13 mouse cellular contexts compared by ENCODE assay signal in genomic region chr14:67548750-67549149, GRCm38 (mm10).
DNase-seq lines count a peak whose midpoint lies in the region; ATAC-seq and TF ChIP-seq lines count a peak whose summit lies in the region.
"Had no signal": no experiment of that assay in that cellular context is flagged by ENCODE, and none has a peak within 500 bp of the region (broad histone marks: within the 10 kb centered on the region; RNA-seq: fewer than 3 reads in every experiment).

No protein-coding gene starts in this region.

- peak; percentile 4 for DNase-seq in kidney, adult 18-20 months
- DNase-seq in kidney, adult 9 months, result no peak
- DNase-seq in midbrain, postnatal 0 days (ENCODE audit: low spot score), result no peak
- DNase-seq in midbrain, embryonic 11.5 days (ENCODE audit: low spot score, missing footprints), result no peak
- peak; percentile 11 for DNase-seq in ES-E14 (ENCODE audit: low read depth, low spot score)
- DNase-seq in induced T-regulatory cell, adult 2 months (ENCODE audit: low read depth), result peak; percentile 5
- no peak for DNase-seq in adrenal gland, postnatal 36 days
- DNase-seq: adrenal gland, postnatal 10 days; cerebellum, adult 8-10 months; gastrocnemius, postnatal 36 days; liver, embryonic 13.5 days had no signal

- peak; percentile 47 for TF ChIP-seq CTCF in midbrain, postnatal 0 days (IDR thresholded peaks at IDR 0.05)

- in situ Hi-C loops in ES-E14 (cut with MboI; ENCODE audit: low sequenced_read_pairs in 2 of 2, unreplicated experiment in 2 of 2), result no loop called here

- WGBS in midbrain, postnatal 0 days, result 91% methylated on average over 6 of the region's 6 CpGs
- 82% methylated on average over 6 of the region's 6 CpGs for WGBS in midbrain, embryonic 11.5 days

- no peak overlapping the region for H3K4me3 ChIP-seq in midbrain, postnatal 0 days (ENCODE audit: low read depth, low read length)
- H3K4me3 ChIP-seq in midbrain, embryonic 11.5 days (ENCODE audit: low read depth, low read length), result no peak overlapping the region
- no peak overlapping the region for H3K4me3 ChIP-seq in ES-E14 (ENCODE audit: insufficient read depth in 1 of 2, low read depth in 1 of 2, low read length in 2 of 2, poor library complexity in 1 of 2, severe bottlenecking in 1 of 2)
- H3K4me3 ChIP-seq: forebrain, embryonic 12.5 days; liver, embryonic 13.5 days; midbrain, embryonic 12.5 days had no signal

- H3K27me3 ChIP-seq in midbrain, postnatal 0 days (ENCODE audit: insufficient read depth, low read length), result no peaks in the 10 kb centered on the region
- no peaks in the 10 kb centered on the region for H3K27me3 ChIP-seq in midbrain, embryonic 11.5 days (ENCODE audit: control insufficient read depth, insufficient read depth, low read length)
- H3K27me3 ChIP-seq: liver, embryonic 13.5 days; midbrain, embryonic 12.5 days had no signal

- H3K36me3 ChIP-seq in midbrain, postnatal 0 days (ENCODE audit: insufficient read depth, low read length), result no peaks in the 10 kb centered on the region
- H3K36me3 ChIP-seq in midbrain, embryonic 11.5 days (ENCODE audit: control insufficient read depth, insufficient read depth, low read length), result no peaks in the 10 kb centered on the region
- no peaks in the 10 kb centered on the region for H3K36me3 ChIP-seq in ES-E14 (ENCODE audit: control insufficient read depth, insufficient read depth, low read length, poor library complexity, severe bottlenecking)
- H3K36me3 ChIP-seq: forebrain, embryonic 12.5 days; liver, embryonic 13.5 days; midbrain, embryonic 12.5 days had no signal

- no peak for ATAC-seq in midbrain, postnatal 0 days (ENCODE audit: low FRiP score)
- ATAC-seq in midbrain, embryonic 11.5 days (ENCODE audit: low FRiP score), result no peak

- no peak overlapping the region for H3K27ac ChIP-seq in midbrain, postnatal 0 days (ENCODE audit: low read depth, low read length)
- H3K27ac ChIP-seq in midbrain, embryonic 11.5 days (ENCODE audit: low read depth, low read length), result no peak overlapping the region
- no peak overlapping the region for H3K27ac ChIP-seq in ES-E14 (ENCODE audit: insufficient read depth, low read depth, low read length, poor library complexity, severe bottlenecking)
- H3K27ac ChIP-seq: forebrain, embryonic 12.5 days; liver, embryonic 13.5 days; midbrain, embryonic 12.5 days had no signal

- H3K9ac ChIP-seq in midbrain, postnatal 0 days (replicated peaks; ENCODE audit: low read length, poor library complexity, severe bottlenecking), result no peak overlapping the region
- no peak overlapping the region for H3K9ac ChIP-seq in midbrain, embryonic 11.5 days (ENCODE audit: low read length)
- no peak overlapping the region for H3K9ac ChIP-seq in ES-E14 (ENCODE audit: insufficient read depth, low read depth, low read length, poor library complexity, severe bottlenecking)
- H3K9ac ChIP-seq: forebrain, embryonic 12.5 days; liver, embryonic 13.5 days; midbrain, embryonic 12.5 days had no signal

- H3K9me3 ChIP-seq in midbrain, postnatal 0 days (ENCODE audit: low read length), result peaks cover 2% of the 10 kb centered on the region; the same call in 1 of the 2 replicates
- H3K9me3 ChIP-seq in midbrain, embryonic 11.5 days (ENCODE audit: control insufficient read depth, low read length), result peaks cover 3% of the 10 kb centered on the region
- H3K9me3 ChIP-seq in ES-E14 (ENCODE audit: control insufficient read depth, insufficient read depth, low read depth, low read length), result no peaks in the 10 kb centered on the region
- H3K9me3 ChIP-seq: liver, embryonic 13.5 days had no signal

- no peaks in the 10 kb centered on the region for H3K4me1 ChIP-seq in midbrain, postnatal 0 days (ENCODE audit: insufficient read depth, low read length)
- H3K4me1 ChIP-seq in midbrain, embryonic 11.5 days (ENCODE audit: control insufficient read depth, insufficient read depth, low read length), result peaks cover 3% of the 10 kb centered on the region
- no peaks in the 10 kb centered on the region for H3K4me1 ChIP-seq in ES-E14 (ENCODE audit: control insufficient read depth in 2 of 2, insufficient read depth in 2 of 2, low read length in 2 of 2, poor library complexity in 1 of 2)
- H3K4me1 ChIP-seq: liver, embryonic 13.5 days had no signal

- H3K4me2 ChIP-seq in midbrain, postnatal 0 days (ENCODE audit: low read depth, low read length, poor library complexity, severe bottlenecking), result no peak overlapping the region
- no peak overlapping the region for H3K4me2 ChIP-seq in midbrain, embryonic 11.5 days
- H3K4me2 ChIP-seq: forebrain, embryonic 12.5 days; liver, embryonic 13.5 days; midbrain, embryonic 12.5 days had no signal

TF ChIP-seq in ES-E14, 5 proteins besides CTCF, POLR2A, EP300 and RAD21:
- TF ChIP-seq ZNF384 (IDR thresholded peaks at IDR 0.05; ENCODE audit: low read depth, low read length), result no peak
- TF ChIP-seq ZC3H11A (IDR thresholded peaks at IDR 0.05; ENCODE audit: borderline replicate concordance, low read depth, low read length), result peak; percentile 68; the same call in 1 of the 2 replicates

Comparison
In these comparisons a context has a peak if more than half of its experiments do, and no peak if none do; other contexts are left out.
1. DNase-seq: peak in kidney, adult 18-20 months (single experiment), ES-E14 (single experiment) and induced T-regulatory cell, adult 2 months (single experiment); none in kidney, adult 9 months (single experiment), midbrain, postnatal 0 days (single experiment), midbrain, embryonic 11.5 days (single experiment) and adrenal gland, postnatal 36 days (0 of 2).